Mouse (Mus musculus): ENCODE measurements at regions not wholly inside any gene's neighbourhood (a gene's known extent, or its start where the extent isn't known, plus 50 kb on each side); places are given as distances from the start of the nearest gene placed in this dataset.

DNA sequence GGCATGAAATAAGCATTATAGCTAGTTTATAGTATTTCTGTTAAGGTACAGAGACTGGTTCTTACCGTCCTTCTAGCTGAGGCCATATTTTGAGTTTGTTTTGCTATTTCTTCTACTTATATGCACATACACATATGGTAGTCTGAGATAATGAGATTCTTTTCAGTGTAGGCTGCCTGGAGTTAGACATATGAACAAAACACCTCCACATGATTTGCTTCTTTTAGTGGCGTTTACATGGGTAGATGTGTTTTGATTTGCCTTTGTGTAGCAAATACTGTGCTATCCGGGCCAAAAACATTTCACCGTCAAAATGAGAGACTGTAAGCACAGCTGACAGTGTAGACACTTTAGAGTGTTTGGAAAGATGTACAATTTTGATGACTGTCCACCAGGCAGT lies 1077.4 kb downstream of the Car8 start:
- TF ChIP-seq EP300 (IDR thresholded peaks at IDR 0.05) (no peak), CTCF (IDR thresholded peaks at IDR 0.05) (no peak)

Data from lung, postnatal 0 days (tissue).